Mouse (Mus musculus): Measurements from ENCODE around the gene Ppm1h.

Gene Ppm1h

DNA sequence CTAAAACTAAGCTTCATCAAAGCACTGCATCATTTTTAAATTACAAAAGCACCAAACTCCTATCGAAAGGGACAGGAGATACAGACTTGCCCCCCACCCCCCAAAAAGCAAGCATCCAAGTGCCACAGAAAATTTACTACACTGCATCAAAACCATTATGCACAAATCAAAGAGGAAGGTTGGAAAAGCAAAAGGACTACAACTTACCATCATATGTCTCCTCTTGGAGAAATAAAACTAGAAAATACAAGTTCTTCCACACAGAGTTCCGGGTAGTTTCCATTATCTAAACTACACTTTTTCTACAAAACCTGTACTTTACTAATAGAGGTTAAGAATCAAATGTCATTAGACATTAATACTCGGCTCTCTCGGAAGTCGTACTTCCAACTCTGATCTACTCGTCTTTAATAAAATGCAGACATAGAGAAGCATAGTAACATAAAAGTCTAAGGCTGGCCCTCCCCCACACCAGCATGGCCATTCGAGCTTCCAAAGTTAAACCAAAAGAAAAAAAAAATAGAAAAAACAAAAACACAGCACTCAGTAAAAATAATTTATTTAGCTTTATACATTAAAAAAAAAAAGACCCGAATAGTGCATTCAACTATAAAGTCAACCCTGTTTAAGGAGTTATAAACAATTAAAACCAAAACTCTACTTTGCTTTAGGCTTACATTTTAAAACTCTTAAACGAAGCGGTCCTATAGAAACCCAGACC lies 306.1 kb downstream of the Ppm1h start:
- DNase-seq: no peak

DNA sequence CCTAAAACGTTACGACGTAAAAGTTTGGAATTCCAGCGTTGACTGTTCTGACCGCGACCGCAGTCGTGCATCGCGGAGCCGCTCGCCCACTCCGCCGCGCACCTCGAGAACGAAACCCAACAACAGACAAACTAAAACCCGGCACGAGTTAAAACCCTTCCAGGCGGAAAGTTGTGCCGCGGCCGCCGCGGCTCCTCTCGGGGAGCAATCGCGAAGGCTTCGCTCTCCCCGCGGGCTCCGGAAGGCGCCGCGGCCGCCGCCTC lies 306.6 kb downstream of the Ppm1h start:
- DNase-seq: peak; percentile 39

DNA sequence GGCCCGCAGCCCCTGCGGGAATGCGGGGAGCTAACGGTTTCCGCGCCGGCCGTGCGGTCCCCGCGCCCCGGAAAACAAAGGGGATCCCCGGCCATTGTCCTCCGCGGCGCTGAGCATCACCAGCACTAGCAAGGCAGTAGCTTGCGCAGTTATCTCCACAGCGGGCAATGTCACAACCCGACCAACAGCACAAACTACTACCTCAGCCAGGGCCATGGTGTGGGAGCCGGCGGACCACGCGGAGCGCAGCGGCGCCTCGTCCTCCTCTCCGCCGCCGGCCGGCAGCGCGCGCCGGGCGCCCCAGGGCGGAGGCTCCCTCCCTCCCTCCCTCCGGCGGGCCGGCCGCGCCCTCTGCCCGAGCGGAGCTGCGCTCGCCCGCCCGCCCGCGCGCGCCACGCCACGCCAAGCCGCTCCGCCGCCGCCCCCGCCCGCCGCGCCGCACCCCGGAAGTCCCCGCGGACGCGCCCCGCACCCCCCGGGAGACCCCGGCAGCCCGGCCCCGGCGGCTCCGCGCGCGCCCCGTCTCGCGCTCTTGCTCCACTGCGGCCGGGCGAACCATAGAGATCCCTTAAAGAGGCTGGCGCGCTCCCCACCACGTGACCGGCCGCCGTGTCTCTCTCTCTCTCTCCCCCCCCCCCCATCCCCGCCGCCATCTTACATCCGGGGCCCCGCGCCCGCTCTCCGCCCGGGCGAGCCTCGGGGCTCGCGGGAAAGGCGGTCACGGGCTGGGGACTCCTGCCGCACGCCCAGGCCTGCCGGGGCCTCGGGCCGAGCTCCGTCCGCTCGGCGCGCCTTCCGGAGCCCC lies 307.2 kb downstream of the Ppm1h start:
- DNase-seq: peak; percentile 85

DNA sequence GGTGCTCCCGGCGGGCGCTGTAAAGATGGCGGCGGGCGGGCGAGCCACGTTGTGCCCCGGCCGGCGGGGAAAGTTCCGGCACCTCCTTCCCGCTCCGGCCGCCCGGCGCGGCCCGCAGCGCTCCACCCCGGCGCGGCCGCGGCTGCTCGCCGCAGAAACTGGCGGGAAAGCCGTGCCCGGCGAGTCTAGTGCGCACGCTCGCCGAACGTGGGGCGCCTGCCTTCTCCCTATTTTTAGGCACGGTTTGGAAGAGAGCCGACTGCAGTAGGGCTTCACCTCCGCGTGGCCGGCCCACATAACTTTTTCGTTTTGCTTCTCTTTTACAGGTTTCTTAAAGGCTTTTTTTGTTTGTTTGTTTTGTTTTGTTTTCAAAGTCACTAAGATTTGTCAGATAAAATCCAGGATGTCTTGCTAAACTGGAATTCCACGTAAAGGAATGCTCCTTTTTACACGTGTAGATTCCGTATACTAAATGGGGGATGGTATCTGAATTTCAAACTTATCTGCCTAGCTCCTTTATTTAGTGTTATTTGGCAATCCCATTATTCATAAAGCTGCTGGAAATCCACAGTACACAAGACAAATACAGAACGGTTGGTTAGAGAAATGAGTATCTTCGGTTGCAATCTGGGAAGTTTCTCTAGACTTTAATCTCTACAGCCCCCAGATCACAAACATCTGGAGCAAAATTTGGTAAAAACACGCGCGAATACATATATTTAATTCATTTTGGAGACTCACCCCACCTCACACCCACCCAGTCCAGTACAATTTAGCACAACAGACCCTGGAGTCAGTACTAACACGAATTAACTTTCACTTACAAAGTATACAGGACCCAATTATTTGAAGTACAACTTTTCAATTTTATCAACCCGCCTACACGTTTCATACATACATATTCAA lies 308.0 kb downstream of the Ppm1h start:
- peak; percentile 74 for DNase-seq

DNA sequence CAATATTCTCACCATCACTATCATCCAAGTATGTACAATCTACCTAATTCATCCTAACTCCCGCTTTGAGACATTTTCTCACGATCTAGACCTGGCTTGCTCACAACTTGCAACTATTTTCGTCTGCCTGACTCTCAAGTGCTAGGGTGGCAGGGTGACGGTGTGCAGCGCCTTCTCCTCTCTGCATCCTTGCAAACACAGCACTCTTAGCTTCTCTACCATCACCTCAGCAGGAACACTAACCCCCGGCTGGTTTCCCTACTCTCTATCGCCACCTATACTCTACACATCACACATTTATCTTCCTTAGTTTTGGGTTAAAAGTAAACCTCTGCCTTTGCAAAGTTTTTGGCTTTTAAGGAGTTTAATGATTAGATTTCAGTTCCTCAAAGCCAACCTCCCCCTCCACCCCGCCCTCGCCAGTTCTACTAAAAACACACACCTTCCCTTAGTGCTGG lies 309.1 kb downstream of the Ppm1h start:
- DNase-seq: no peak

DNA sequence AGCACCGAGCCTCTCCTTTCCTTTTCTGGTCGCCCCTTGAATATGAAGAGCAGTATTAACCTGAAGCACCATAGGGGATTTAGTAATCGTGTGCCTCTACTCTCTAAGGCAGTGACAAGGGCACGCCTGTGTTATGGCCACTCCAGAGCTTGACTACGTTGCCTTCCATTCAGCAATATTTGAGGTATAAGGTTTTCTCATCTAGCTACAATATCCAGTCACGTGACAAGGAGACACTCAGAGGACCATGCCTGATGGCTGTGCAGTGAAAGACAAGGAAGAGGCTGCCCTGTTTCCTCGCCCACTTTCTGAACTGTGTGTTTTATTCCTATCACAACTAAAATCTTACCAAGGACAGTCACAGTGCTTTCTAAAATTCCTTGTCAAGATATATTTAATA lies 309.8 kb downstream of the Ppm1h start:
- no peak for DNase-seq

DNA sequence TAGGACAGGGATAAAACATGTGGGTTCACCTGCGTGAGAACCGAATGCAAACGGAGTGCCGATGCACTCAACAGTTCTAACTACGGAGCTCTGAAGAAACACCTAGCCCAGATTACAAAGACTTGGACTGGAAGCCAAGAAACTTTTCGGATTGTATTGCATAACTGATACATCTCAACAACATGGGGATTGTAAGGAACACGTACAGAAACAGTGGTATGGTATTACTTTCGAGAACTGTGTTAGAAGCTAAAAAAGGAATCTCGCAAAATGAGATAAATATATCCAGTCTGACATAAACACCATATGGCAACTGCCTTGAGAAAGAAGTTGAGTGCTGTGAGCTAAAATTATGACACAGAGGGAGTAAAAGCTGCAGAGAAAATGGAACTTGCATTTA lies 311.4 kb downstream of the Ppm1h start:
- DNase-seq: no peak

DNA sequence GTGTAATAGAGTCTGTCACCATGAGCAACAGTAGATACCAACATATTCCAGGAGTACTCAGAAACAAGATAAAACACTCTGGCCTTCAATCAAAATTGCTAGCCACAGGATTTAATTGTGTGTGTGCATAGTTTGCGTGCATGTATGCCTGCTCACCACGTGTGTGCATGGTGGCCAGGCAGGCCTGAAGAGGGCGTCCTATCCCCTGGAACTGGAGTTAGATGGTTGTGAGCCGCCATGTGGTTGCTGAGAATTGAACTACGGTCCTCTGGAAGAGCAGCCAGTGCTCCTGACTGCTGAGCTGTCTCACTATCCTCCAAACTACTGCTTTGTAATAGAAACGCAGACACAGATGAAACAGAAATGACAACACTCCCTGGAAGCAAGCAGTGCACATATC lies 312.0 kb downstream of the Ppm1h start:
- peak; percentile 20 for DNase-seq

DNA sequence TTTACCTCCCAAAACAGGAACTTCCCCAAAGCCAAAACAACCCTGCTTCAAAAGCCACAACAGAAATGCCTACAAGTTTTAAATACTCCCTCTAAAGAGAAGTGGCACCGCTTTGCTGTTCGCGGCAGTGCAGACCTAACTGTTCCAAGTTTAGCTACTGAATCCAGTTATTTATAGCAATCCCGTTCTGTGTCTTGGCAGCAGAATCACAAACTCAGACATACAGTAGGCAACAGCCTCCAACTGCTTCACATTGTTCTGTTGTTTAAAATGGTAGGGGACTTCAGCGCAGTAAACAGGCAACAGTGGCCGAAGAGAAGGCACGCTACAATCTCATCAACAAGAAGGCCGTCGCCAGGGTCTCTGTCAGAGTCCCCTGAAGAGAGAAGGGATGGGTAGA lies 312.5 kb downstream of the Ppm1h start:
- peak; percentile 45 for DNase-seq

DNA sequence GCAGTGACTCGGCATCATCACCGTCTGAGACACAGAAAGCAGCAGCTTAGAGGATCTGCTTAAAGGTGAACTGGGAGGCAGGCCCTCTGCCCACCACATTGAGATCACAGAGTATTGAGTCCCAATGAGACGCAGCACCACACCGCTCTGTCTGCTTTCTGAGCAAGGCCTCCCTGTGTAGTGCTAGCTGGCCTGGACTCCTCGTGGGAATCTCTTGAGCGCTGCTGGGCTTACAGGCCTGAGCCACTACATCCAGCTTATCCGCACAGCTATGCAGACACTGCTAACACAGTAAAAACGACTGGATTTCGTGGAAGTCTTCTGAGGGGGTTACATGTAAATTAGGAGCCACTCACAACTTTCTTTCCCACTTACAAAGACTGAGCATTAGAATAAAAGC lies 313.1 kb downstream of the Ppm1h start:
- peak; percentile 30 for DNase-seq

DNA sequence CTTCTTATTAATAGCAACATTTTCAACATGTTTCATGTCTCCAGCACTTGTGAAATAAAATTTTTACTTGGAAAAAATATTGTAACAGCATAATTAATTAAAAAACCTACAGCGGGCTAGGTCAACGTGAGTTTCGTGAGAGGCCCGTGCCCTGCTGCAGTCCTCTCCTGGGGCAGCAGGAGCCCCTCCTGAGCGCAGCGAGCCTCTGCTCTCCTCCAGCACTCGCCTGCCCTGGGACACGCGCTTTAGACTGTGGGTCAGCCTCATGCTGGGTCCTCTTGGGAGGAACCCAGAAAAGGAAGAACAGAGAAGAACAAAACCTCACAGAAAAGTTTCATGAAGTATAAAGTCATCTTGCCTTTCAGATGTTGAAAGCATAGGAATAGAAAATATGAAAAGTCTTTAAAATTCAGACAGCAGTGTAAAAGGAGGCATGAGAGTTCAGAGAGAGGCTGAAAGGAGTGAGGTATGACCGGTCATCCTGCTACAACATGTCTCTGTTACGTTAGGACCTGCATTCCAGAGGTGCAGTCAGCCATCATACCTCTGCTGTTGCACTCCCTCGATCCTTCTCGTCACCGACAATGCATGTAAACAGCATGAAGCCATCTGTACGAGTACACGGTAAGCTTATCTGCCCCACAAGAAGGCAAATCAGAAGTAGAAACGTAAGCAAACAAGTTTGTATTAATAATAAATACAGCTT lies 316.0 kb downstream of the Ppm1h start:
- no peak for DNase-seq

All from right cerebral cortex, postnatal 14 days (tissue).